Mouse (Mus musculus): ENCODE measurements around the gene Adat3.
A peak's percentile ranks its signal among the peaks of the same experiment; 100 is the strongest.
"Not testable (repeated sequence)": the region's sequence is repeated elsewhere in the genome, so short reads cannot be mapped to it uniquely, and the experiment has no call there.

Gene Adat3

GRCm38 (mm10) chr10:80578911-80579310 is 23.8 kb upstream of the Adat3 start:
- DNase-seq = peak in 1 of 2 experiments; percentile 74

DNA sequence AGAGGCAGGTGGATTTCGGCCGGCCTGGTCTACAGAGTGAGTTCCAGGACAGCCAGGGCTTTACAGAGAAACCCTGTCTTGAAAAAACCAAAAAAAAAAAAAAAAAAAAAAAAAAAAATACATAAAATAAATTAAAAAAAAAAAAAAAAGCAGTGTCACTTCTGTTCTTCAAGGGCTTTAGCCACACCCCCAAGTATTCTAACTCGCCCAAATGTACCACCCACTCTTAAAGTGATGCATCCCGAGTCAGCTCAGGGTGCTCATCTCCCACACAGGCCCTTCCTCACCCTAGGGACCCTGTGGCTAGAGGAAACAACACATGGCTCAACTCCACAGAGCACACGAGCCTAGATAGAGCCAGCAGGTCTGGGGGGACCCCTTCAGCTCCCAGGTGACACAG is 19.6 kb upstream of the Adat3 start:
- no peak for DNase-seq

DNA sequence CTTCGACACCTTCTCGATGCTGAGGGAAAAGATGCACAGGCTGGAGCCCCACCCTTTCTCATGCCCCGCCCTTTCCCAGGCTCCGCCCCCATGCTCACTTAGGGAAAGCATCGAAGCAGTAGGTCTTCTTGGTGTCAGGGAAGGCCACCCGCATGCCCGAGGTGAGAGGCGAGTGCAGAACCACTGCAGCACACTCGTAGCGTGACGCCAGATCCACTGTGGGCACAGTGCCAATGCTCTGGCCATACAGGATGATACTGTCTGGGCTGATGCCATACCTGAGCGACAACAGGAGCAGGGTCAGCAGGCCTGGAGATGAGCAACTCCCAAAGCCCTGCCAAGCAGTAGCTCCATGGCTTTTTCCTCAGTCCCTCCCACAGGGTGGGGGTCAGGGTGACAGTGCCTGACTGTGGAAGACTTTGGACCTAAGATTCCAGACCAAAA is 18.6 kb upstream of the Adat3 start:
- no peak for DNase-seq

- peak in 1 of 2 experiments; percentile 64 for DNase-seq
These were observed 17.8 kb upstream of the Adat3 start for GRCm38 (mm10) chr10:80584642-80585552.

GRCm38 (mm10) chr10:80585581-80585980 is 17.1 kb upstream of the Adat3 start:
- DNase-seq = no peak

GRCm38 (mm10) chr10:80586407-80587304 is 16.0 kb upstream of the Adat3 start:
- no peak for DNase-seq

GRCm38 (mm10) chr10:80587305-80587657 is 15.4 kb upstream of the Adat3 start:
- DNase-seq = no peak

DNA sequence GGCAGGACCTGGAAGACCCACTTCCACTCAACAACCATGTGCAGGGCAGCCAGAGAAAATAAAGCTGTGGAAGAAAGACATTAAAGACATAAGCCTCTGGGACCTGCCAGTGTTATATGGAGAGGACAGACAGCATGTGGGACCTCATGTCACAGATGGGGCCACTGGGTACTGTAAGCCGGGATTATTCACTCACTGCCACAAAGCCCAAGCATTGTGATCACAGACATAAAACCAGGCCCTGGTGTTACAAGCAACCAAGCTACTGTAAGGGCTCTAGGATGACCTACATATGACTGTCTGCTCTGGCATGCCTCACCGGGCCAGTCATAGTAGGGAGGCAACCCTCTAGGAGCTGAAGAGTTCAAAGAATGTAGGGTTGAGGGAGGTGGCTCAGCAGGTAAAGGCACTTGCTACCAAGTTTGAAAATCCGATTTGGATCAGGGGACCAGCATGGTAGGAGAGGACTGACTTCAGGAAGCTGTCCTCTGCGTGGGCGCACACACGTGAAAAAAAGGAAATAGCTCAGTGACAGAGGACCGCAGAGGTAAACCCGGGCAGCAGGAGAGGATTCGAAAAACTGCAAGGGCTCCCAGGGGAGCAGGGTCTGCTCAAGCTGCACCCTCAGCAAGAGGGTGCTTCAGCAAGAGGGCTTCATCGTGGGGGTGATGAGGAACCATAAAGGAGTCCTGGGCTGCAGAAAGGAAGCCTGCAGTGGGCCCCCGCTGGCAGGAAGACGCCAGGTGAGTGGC is 13.4 kb upstream of the Adat3 start:
- no peak for DNase-seq

- DNase-seq = peak; percentile 92 to 93
These were observed 12.5 kb upstream of the Adat3 start, which contains the start of gene Abhd17a for GRCm38 (mm10) chr10:80589879-80590854. Abhd17a (minus strand) TSS chr10:80590341.

- no peak for DNase-seq
These were observed 6.4 kb upstream of the Adat3 start for GRCm38 (mm10) chr10:80596318-80596717.

GRCm38 (mm10) chr10:80603364-80603763 is 684 bp downstream of the Adat3 start:
- DNase-seq = no peak

DNA sequence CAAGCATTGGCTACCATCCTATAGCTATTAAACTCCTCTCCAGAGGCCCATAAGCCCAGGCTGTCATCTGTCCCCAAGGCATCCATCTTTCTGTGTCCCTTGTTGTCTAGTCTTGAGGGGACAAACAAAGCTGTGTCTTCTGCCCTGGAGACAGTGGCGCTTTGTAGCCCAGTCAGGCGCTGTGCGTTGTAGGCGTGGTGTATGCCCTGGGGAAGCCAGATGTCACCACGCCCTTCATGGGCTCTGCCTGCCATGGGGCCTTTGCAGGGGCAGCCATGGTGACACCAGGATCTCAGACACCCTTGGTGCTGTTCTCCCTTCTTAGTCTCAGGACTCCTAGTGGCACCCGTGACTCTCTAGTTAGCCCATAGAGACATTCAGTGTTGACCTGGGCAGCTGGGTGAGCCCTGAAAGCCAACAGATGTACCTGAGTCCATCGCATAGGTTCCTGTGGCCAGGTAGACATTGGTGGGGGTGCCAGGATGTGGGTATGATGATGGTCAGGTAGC is 1.4 kb downstream of the Adat3 start:
- DNase-seq = no peak

DNA sequence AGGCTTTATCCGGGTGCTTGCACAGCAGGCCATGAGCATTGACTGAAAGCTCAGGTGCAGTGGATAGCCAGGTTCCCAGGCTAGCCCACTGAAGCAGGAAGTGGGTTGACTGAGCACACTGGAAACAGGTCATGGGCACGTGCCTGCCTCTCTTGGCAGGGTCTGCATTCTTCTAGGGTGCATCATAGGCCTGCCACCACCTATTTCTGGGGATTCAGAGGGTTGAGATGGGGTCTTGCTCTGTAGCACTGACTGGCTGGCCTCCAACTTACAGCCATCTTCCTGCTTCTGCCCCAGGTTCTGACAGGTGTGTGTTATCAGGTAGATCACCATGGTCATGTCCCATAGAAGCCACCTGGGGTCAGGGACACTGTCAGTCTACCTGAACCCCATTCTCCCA is 2.3 kb downstream of the Adat3 start:
- DNase-seq = no peak

GRCm38 (mm10) chr10:80605721-80606120 is 3.0 kb downstream of the Adat3 start, which contains the start of gene Gm49322:
Gm49322 (plus strand) TSS chr10:80606021.
- DNase-seq = not testable (repeated sequence)

DNA sequence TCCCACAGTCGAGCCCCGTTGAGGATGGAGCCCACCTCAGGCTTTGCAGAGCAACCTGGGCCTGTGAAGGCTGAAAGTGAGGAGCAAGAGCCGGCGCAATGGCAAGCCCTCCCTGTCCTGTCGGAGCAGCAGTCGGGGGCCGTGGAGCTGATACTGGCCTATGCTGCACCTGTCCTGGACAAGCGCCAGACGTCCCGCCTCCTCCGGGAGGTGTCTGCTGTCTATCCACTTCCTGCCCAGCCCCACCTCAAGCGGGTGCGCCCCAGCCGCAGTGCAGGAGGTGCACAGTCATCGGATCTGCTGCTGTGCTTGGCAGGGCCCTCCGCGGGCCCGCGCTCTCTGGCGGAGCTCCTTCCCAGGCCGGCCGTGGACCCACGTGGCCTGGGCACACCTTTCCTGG is 3.6 kb downstream of the Adat3 start:
- peak in 1 of 2 experiments; percentile 68 for DNase-seq

GRCm38 (mm10) chr10:80606737-80607350 is 4.2 kb downstream of the Adat3 start:
- DNase-seq = no peak

GRCm38 (mm10) chr10:80608435-80608834 is 5.8 kb downstream of the Adat3 start:
- DNase-seq = no peak

DNA sequence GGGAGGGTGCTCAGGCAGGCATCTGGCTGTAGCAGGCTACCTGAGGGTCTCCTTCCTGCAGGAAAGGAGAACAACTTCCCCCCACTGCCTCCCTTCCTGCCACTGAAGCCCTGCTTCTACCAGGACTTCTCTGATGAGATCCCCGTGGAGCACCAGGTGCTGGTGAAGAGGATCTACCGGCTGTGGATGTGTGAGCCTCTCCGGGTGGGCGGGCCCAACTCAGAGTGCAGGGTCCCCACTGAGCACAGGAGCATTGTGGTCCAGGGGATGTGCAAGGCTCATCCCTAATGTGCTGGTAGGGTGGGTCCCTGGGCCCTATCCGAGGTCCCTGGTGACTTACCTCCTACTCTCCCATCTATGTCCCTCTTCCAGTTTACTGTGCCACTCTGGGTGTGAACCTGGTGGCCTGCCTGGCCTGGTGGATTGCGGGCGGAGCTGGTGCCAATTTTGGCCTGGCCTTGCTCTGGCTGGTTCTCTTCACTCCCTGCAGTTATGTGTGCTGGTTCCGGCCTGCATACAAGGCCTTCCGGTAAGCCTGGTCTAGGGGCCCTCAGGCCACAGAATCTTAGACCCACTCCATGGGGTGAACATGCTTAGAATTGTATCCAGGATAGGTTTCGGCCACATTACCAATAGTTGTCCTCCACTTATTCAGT is 6.7 kb downstream of the Adat3 start:
- no peak for DNase-seq

DNA sequence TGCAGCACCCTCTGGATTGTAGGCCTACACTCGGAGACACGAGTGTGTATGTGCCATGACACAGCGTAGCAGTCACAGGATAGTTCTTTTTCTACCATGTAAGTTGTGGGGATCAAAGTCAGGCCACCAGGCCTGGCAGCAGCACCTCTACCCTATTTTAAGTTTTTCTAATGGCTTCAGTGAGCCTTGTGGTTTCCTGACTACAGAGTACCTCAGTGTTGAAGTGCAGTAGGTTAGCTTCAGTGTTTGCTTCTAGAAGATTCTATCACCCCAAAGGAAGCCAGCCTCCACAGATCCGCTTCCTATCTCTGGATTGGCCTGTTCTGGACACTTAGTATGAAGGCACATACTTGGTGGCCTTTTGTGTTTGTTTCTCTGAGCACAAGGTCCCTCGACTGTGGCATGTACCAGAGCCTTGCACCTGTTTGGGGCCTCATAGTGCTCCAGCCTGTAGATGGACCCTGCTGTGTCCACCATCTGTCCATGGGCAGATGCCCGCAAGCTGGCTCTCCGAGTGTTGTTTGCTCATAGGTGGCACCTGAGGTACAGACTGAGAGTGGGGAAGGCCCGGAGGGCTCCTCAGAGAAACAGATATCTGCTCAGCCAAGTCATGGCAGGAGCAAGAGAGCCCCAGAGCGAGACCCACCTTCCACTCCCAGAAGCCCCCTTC is 7.6 kb downstream of the Adat3 start:
- DNase-seq = no peak

- peak; percentile 69 to 77 for DNase-seq
These were observed 8.3 kb downstream of the Adat3 start for GRCm38 (mm10) chr10:80611024-80611423.
